Mouse (Mus musculus) stomach, embryonic 16.5 days (tissue): ENCODE measurements at regions not wholly inside any gene's neighbourhood (a gene's known extent, or its start where the extent isn't known, plus 50 kb on each side); places are given as distances from the start of the nearest gene placed in this dataset.

ENCODE experiments used
- ATAC-seq: fragments of 200-750 bp; cut with Nextera tagmentation; 2 replicates; pipeline ENCODE4 v1.8.0; 2017; ENCODE audit warnings: moderate number of reproducible peaks, moderate TSS enrichment; ENCODE audit not compliant: insufficient read depth, low FRiP score
- H3K27ac ChIP-seq: fragments of 300-500 bp; sonication (generic); 2 replicates; pipeline ENCODE4 v1.5.1; 2014; ENCODE audit warnings: low read length
- H3K27me3 ChIP-seq: fragments of 300-500 bp; sonication (generic); 2 replicates; pipeline ENCODE4 v1.6.1; 2014; ENCODE audit warnings: low read length, control low read depth, mixed read lengths; ENCODE audit not compliant: control insufficient read depth, insufficient read depth
- H3K36me3 ChIP-seq: fragments of 300-500 bp; sonication (generic); 2 replicates; pipeline ENCODE4 v1.6.1; 2014; ENCODE audit warnings: low read length; ENCODE audit not compliant: control insufficient read depth, insufficient read depth
- H3K4me1 ChIP-seq: fragments of 300-500 bp; sonication (generic); 2 replicates; pipeline ENCODE4 v1.6.1; 2014; ENCODE audit warnings: low read length, control low read depth, mixed read lengths; ENCODE audit not compliant: control insufficient read depth, insufficient read depth
- H3K4me2 ChIP-seq: fragments of 300-500 bp; sonication (generic); 2 replicates; pipeline ENCODE4 v1.6.1; 2014; ENCODE audit warnings: low read depth, low read length, mixed read lengths
- H3K4me3 ChIP-seq: fragments of 300-500 bp; sonication (generic); replicated peaks from 2 replicates; pipeline ENCODE4 v1.5.1; 2014; ENCODE audit warnings: mild to moderate bottlenecking, low read length
- H3K9ac ChIP-seq: fragments of 300-500 bp; sonication (generic); 2 replicates; pipeline ENCODE4 v1.6.1; 2014; ENCODE audit warnings: low read length
- H3K9me3 ChIP-seq: fragments of 300-500 bp; sonication (generic); replicated peaks from 2 replicates; pipeline ENCODE4 v1.6.1; 2016; ENCODE audit warnings: low read length, control low read depth; ENCODE audit not compliant: control insufficient read depth
- WGBS: fragments of 180-500 bp; shearing (Covaris S2); extraction: QIAGEN DNeasy Blood & Tissue Kit; methylation state at CpG from one replicate; pipeline ENCODE4 v1.1.7; 2014; 5-methylcytosine and 5-hydroxymethylcytosine counted together

DNA sequence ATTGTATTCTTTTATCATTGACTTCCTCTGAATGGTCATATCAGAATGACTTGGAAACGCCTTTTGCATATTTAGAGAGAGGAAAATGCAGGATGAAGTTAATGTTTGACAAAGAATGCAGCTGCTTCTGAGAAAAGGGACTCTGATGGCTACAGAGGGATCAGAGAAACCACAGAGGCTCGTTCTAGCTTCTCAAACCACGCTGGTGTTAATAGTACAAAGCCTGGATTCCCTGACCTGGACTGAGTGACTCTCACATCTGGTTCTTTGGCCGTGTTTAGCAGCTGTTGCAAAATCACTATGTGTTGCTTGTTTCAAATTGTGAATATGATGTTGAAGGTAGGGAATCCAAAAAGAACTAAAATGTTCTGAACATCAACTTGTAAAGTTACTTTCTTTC, 91.5 kb upstream of the Rgs17 start:
- no peaks in the 10 kb centered on the region for H3K27me3 ChIP-seq
- H3K4me1 ChIP-seq, result no peaks in the 10 kb centered on the region
- no peaks in the 10 kb centered on the region for H3K36me3 ChIP-seq
- WGBS, result 46% methylated on average over 4 of the region's 4 CpGs
- no peak overlapping the region for H3K4me3 ChIP-seq
- no peak overlapping the region for H3K9ac ChIP-seq
- H3K4me2 ChIP-seq, result no peak overlapping the region
- no peak overlapping the region; the same call in 1 of the 2 replicates for H3K27ac ChIP-seq
- no peak for ATAC-seq
- no peaks in the 10 kb centered on the region for H3K9me3 ChIP-seq

- no peak for ATAC-seq
- Histone ChIP-seq H3K4me2 (no peak overlapping the region), H3K4me1 (no peaks in the 10 kb centered on the region), H3K9ac (no peak overlapping the region), H3K27ac (no peak overlapping the region), H3K9me3 (no peaks in the 10 kb centered on the region), H3K36me3 (no peaks in the 10 kb centered on the region), H3K27me3 (no peaks in the 10 kb centered on the region), H3K4me3 (no peak overlapping the region)
- 52% methylated on average over 5 of the region's 5 CpGs for WGBS
Measured at GRCm38 (mm10) chr10:6011541-6011940, 89.3 kb upstream of the Rgs17 start.

DNA sequence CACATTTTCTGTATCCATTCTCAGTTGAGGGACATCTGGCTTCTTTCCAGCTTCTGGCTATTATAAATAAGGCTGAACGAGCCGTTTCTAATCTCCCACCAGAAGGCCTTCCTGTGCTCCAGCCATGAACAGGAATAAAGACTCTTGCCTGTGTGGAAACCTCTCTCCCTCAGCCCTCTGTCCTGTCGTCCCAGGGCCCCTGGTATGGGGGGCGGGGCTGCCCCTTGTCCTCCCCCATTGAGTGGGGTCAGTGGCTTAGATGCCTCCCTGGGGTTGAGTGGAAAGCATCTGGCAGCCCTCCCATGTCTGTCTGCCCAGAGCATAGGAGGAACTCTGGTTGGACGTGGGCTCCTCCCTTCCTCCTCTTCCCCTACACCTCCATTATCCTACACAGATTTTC, 88.8 kb upstream of the Rgs17 start:
- no peak for ATAC-seq
- H3K27ac ChIP-seq, result no peak overlapping the region

GRCm38 (mm10) chr10:6007238-6007972, 85.2 kb upstream of the Rgs17 start:
- Histone ChIP-seq H3K27me3 (no peaks in the 10 kb centered on the region), H3K27ac (no peak overlapping the region), H3K4me2 (no peak overlapping the region), H3K36me3 (no peaks in the 10 kb centered on the region), H3K4me3 (no peak overlapping the region), H3K4me1 (no peaks in the 10 kb centered on the region), H3K9ac (no peak overlapping the region), H3K9me3 (no peaks in the 10 kb centered on the region)
- no peak for ATAC-seq
- WGBS, result 6% methylated on average over 1 of the region's 1 CpGs

More for the DNA sequence above, 88.8 kb upstream of the Rgs17 start:
- no peak overlapping the region for H3K4me3 ChIP-seq
- no peak overlapping the region for H3K9ac ChIP-seq
- H3K4me2 ChIP-seq, result no peak overlapping the region
- no peaks in the 10 kb centered on the region for H3K9me3 ChIP-seq
- no peaks in the 10 kb centered on the region for H3K36me3 ChIP-seq
- no peaks in the 10 kb centered on the region for H3K4me1 ChIP-seq
- WGBS, result 28% methylated on average over 5 of the region's 5 CpGs
- H3K27me3 ChIP-seq, result no peaks in the 10 kb centered on the region

DNA sequence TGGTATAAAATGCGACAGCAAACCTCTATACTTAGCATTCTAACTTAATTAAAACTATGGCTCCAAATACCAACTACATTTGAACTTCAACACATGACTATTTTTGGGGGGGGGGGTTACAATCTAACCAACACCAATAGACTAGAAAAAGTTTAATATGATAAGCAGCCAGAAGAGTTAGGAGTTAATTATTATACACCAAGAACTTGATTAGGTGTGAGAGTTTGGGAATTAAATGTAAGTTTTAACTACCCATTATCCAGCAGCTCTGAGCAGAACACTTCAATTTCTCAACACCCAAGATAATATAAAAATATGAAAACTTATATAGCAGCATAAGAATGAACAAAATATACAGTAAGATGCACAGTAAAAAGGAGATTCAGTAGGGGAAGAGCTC, 59.2 kb upstream of the Rgs17 start:
- H3K27ac ChIP-seq, result no peak overlapping the region
- no peaks in the 10 kb centered on the region for H3K36me3 ChIP-seq
- no peaks in the 10 kb centered on the region for H3K4me1 ChIP-seq
- no peak overlapping the region for H3K4me3 ChIP-seq
- no peaks in the 10 kb centered on the region for H3K9me3 ChIP-seq
- ATAC-seq, result no peak
- 90% methylated on average over 1 of the region's 1 CpGs for WGBS
- no peaks in the 10 kb centered on the region for H3K27me3 ChIP-seq
- no peak overlapping the region for H3K4me2 ChIP-seq
- no peak overlapping the region for H3K9ac ChIP-seq

DNA sequence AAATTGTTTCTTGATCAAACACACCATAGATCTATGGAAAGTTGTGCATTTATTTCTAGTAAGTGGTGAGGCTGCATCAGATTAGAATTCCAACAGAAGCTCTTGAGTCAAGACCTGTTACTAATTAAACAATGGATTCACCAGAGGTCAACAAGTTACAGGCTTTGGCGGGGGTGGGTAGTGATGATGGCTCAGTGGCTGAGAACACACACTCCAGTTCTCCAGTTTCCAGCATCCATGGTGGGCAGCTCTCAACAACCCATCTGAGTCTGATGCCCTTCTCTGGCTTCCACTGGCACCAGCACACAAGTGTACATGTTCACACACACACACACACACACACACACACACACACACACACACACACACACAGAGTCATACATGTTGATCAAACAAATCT, 56.3 kb upstream of the Rgs17 start:
- 38% methylated on average over 1 of the region's 1 CpGs for WGBS
- Histone ChIP-seq H3K27ac (no peak overlapping the region), H3K9me3 (no peaks in the 10 kb centered on the region), H3K4me3 (no peak overlapping the region), H3K36me3 (no peaks in the 10 kb centered on the region), H3K4me2 (no peak overlapping the region), H3K9ac (no peak overlapping the region), H3K27me3 (no peaks in the 10 kb centered on the region), H3K4me1 (no peaks in the 10 kb centered on the region)
- no peak for ATAC-seq
